Mouse (Mus musculus) E14TG2a.4 (cell line): ENCODE data around the gene Hapln1.

Experiments
- H3K27me3 ChIP-seq: 2 replicates; pipeline ENCODE4 v1.6.1; 2014; ENCODE audit warnings: low read length, control low read depth; ENCODE audit not compliant: insufficient read depth
- H3K36me3 ChIP-seq: 2 replicates; pipeline ENCODE4 v1.6.1; 2014; ENCODE audit warnings: low read length, control low read depth; ENCODE audit not compliant: insufficient read depth
- H3K4me1 ChIP-seq: replicated peaks from 2 replicates; pipeline ENCODE4 v1.6.1; 2014; ENCODE audit warnings: low read depth, low read length, control low read depth
- H3K4me3 ChIP-seq: replicated peaks from 2 replicates; pipeline ENCODE4 v1.5.1; 2014; ENCODE audit warnings: mild to moderate bottlenecking, low read length
- H3K9me3 ChIP-seq: 2 replicates; pipeline ENCODE4 v1.6.1; 2014; ENCODE audit warnings: low read length, control low read depth
- CTCF ChIP-seq: conservative IDR thresholded peaks from 2 replicates; pipeline ENCODE4 v1.5.1; 2014; ENCODE audit warnings: low read length
- NANOG ChIP-seq: IDR thresholded peaks from 2 replicates; pipeline ENCODE4 v1.6.1; 2014; ENCODE audit warnings: borderline replicate concordance, low read length, mixed read lengths
- POU5F1 ChIP-seq: IDR thresholded peaks from 2 replicates; pipeline ENCODE4 v1.6.1; 2014; ENCODE audit warnings: low read length, borderline replicate concordance

Gene Hapln1

GRCm38 (mm10) chr13:89583138-89583746 lies 43.6 kb downstream of the Hapln1 start:
- TF ChIP-seq NANOG, result no peak
- Histone ChIP-seq H3K4me3 (no peak overlapping the region), H3K9me3 (no peaks in the 10 kb centered on the region), H3K36me3 (no peaks in the 10 kb centered on the region), H3K27me3 (no peaks in the 10 kb centered on the region), H3K4me1 (no peaks in the 10 kb centered on the region)

DNA sequence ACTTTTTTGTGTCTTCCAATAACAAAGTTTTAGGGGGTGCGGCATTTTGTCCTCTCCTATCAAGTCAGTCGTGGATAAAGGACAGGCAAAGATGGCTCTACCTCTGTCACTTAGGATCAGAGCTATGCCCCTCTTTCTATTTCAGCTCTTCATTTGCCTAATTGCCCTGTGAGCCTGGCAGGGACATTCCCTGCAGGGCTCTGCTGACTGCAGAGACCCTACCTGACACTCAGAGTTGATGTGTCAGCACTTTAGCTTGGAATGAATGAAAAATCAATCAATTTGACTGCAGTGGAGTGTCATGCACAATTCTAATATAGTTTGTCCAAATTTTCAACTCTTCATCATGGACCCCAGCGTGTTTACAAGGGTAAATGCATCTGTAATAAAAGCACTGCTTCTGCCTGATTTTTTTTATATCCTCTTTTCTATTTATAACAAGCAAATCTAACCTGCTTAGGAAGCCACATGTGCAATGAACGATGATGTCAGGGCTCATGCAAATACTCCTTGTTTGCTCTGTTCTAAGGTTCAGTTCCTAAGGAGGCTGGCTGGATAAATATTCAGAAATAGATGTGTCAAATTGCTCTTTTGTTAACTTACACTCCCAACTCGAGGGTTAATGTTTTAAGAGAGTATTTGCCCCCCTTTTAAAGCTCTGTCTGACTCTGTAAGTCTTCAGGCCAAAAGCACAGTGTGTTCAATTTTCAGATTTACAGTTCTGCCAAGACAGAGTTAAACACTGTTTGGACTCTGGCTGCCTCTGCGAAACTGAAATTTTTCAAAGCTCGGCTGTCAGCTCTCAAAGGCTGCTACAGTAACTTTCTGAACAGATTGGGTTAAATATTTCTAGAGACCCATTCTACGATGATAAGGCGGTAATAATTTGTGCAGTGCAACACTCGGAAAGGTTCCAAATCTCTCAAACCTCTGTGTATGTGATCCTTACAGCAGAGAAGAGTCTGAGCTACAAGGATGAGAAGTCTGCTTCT lies 44.4 kb downstream of the Hapln1 start:
- TF ChIP-seq CTCF, result no peak
- TF ChIP-seq POU5F1, result no peak
- no peak for TF ChIP-seq NANOG
- no peak overlapping the region for H3K4me3 ChIP-seq
- H3K27me3 ChIP-seq, result no peaks in the 10 kb centered on the region
- no peaks in the 10 kb centered on the region for H3K9me3 ChIP-seq
- H3K4me1 ChIP-seq, result no peaks in the 10 kb centered on the region
- H3K36me3 ChIP-seq, result no peaks in the 10 kb centered on the region

- no peak for TF ChIP-seq NANOG
- TF ChIP-seq POU5F1, result no peak
- Histone ChIP-seq H3K9me3 (no peaks in the 10 kb centered on the region), H3K4me3 (no peak overlapping the region), H3K4me1 (no peaks in the 10 kb centered on the region), H3K36me3 (no peaks in the 10 kb centered on the region), H3K27me3 (no peaks in the 10 kb centered on the region)
Measured at GRCm38 (mm10) chr13:89585144-89585543, 45.5 kb downstream of the Hapln1 start.

DNA sequence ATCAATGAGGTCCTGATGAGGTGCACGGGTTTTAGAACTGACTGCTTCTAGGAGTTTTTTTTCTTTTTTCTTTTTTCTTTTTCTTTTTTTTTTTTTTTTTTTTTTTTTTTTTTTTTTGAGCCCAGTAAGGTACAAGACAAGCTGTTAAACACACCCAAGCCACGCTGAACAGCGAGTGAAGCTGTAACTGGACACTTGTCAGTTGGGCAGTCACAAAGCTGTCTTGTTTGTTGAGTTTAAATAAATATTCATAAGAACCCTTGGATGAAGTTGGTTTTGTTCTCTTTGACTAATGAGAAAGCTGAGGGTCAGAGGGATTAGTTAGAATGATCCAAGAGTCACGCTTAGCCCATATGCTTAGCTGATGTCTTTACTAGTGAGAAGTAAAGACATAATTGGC lies 55.5 kb downstream of the Hapln1 start:
- H3K27me3 ChIP-seq, result no peaks in the 10 kb centered on the region
- no peaks in the 10 kb centered on the region for H3K36me3 ChIP-seq
- no peak for TF ChIP-seq NANOG
- no peak for TF ChIP-seq CTCF
- no peak for TF ChIP-seq POU5F1
- H3K4me1 ChIP-seq, result no peaks in the 10 kb centered on the region
- H3K4me3 ChIP-seq, result no peak overlapping the region
- peaks cover 10% of the 10 kb centered on the region for H3K9me3 ChIP-seq

- H3K4me1 ChIP-seq, result no peaks in the 10 kb centered on the region
- no peaks in the 10 kb centered on the region for H3K36me3 ChIP-seq
- no peak overlapping the region for H3K4me3 ChIP-seq
- no peaks in the 10 kb centered on the region for H3K27me3 ChIP-seq
- TF ChIP-seq NANOG (no peak), CTCF (no peak), POU5F1 (no peak)
- H3K9me3 ChIP-seq, result peaks cover 10% of the 10 kb centered on the region
Measured at GRCm38 (mm10) chr13:89597354-89597753, 57.8 kb downstream of the Hapln1 start.

- TF ChIP-seq POU5F1, result no peak
- no peak for TF ChIP-seq CTCF
- peaks cover 4% of the 10 kb centered on the region for H3K4me1 ChIP-seq
- no peak overlapping the region for H3K4me3 ChIP-seq
- no peaks in the 10 kb centered on the region for H3K27me3 ChIP-seq
- no peaks in the 10 kb centered on the region for H3K36me3 ChIP-seq
- H3K9me3 ChIP-seq, result no peaks in the 10 kb centered on the region
Measured at GRCm38 (mm10) chr13:89600466-89600865, 60.9 kb downstream of the Hapln1 start.

DNA sequence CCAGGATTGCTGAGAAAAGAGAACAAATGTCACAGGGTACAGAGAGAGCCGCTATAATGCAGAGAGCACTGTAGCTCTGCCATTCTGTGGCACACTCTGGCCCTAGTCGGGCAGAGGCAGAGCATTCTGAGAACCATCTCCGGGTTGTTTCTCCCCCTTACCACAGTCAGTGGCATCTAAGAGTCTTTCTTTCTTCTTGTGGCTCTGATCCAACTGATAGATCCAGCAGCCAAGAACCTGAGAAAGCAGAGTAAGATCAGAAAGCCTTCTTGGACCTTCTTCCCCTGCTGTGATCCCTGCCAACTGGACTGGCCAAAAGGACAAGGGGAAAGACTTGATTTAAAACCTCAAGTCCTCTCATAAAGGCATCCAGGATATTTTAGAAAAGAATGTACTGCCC lies 63.7 kb downstream of the Hapln1 start:
- no peaks in the 10 kb centered on the region for H3K27me3 ChIP-seq
- peaks cover 11% of the 10 kb centered on the region for H3K4me1 ChIP-seq
- H3K36me3 ChIP-seq, result no peaks in the 10 kb centered on the region
- no peaks in the 10 kb centered on the region for H3K9me3 ChIP-seq
- H3K4me3 ChIP-seq, result no peak overlapping the region
- TF ChIP-seq CTCF (no peak), NANOG (no peak), POU5F1 (no peak)

GRCm38 (mm10) chr13:89607399-89607798 lies 67.8 kb downstream of the Hapln1 start:
- Histone ChIP-seq H3K9me3 (no peaks in the 10 kb centered on the region), H3K36me3 (no peaks in the 10 kb centered on the region), H3K4me1 (peaks cover 11% of the 10 kb centered on the region), H3K4me3 (peak overlapping the region; percentile 46; the same call in 1 of the 2 replicates), H3K27me3 (no peaks in the 10 kb centered on the region)
- no peak for TF ChIP-seq POU5F1
- TF ChIP-seq NANOG, result no peak
- TF ChIP-seq CTCF, result no peak

GRCm38 (mm10) chr13:89619064-89619463 lies 79.5 kb downstream of the Hapln1 start:
- Histone ChIP-seq H3K4me3 (no peak overlapping the region), H3K36me3 (no peaks in the 10 kb centered on the region), H3K4me1 (no peaks in the 10 kb centered on the region), H3K9me3 (no peaks in the 10 kb centered on the region), H3K27me3 (no peaks in the 10 kb centered on the region)
- TF ChIP-seq CTCF (no peak), POU5F1 (no peak), NANOG (no peak)
